ENCODE assay signal across 12 mouse cellular contexts in genomic region chr7:35076645-35077044, GRCm38 (mm10). TPM values are rescaled to one million over a fixed set of nuclear protein-coding genes. Genes with fewer than 3 reads are reported as not detected.
A peak's percentile ranks its signal among the peaks of the same experiment; 100 is the strongest.
DNase-seq lines count a peak whose midpoint lies in the region; ATAC-seq lines count a peak whose summit lies in the region.
"Had no signal": no experiment of that assay in that cellular context is flagged by ENCODE, and none has a peak within 500 bp of the region (broad histone marks: within the 10 kb centered on the region; RNA-seq: fewer than 3 reads in every experiment).

No protein-coding gene starts in this region.

- H3K4me1 ChIP-seq in heart, embryonic 11.5 days (ENCODE audit: control insufficient read depth, insufficient read depth, low read length): peaks cover 3% of the 10 kb centered on the region; the same call in 1 of the 2 replicates
- peaks cover 11% of the 10 kb centered on the region; the same call in 1 of the 2 replicates for H3K4me1 ChIP-seq in stomach, embryonic 16.5 days (ENCODE audit: control insufficient read depth, insufficient read depth, low read length)
- H3K4me1 ChIP-seq: midbrain, embryonic 13.5 days had no signal

- DNase-seq in heart, adult 18-20 months: peak; percentile 60 to 64
- DNase-seq in ovary, adult 18-20 months (ENCODE audit: low spot score): peak; percentile 26
- DNase-seq in ovary, postnatal 14 days (ENCODE audit: low spot score): no peak
- DNase-seq in fibroblast of lung, adult 2 months (ENCODE audit: low read depth): peak; percentile 73
- no peak for DNase-seq in testis, postnatal 10 days (ENCODE audit: low spot score)
- no peak for DNase-seq in left cerebral cortex, adult 8-10 months (ENCODE audit: low spot score in 2 of 2)
- DNase-seq: liver, embryonic 13.5 days had no signal

- H3K9me3 ChIP-seq in heart, embryonic 11.5 days (replicated peaks; ENCODE audit: control insufficient read depth, low read length): no peaks in the 10 kb centered on the region
- H3K9me3 ChIP-seq in stomach, embryonic 16.5 days (replicated peaks; ENCODE audit: control insufficient read depth, low read length): no peaks in the 10 kb centered on the region
- H3K9me3 ChIP-seq: liver, embryonic 13.5 days; midbrain, embryonic 13.5 days had no signal

- H3K4me3 ChIP-seq in heart, embryonic 11.5 days (ENCODE audit: low read depth, low read length): no peak overlapping the region
- no peak overlapping the region for H3K4me3 ChIP-seq in stomach, embryonic 16.5 days (replicated peaks; ENCODE audit: low read length)
- H3K4me3 ChIP-seq: liver, embryonic 13.5 days; midbrain, embryonic 13.5 days had no signal

- no peak overlapping the region for H3K4me2 ChIP-seq in heart, embryonic 11.5 days
- H3K4me2 ChIP-seq in stomach, embryonic 16.5 days (ENCODE audit: low read depth, low read length): no peak overlapping the region
- H3K4me2 ChIP-seq: liver, embryonic 13.5 days; midbrain, embryonic 13.5 days had no signal

- 25% methylated on average over 5 of the region's 5 CpGs for WGBS in heart, embryonic 11.5 days (ENCODE audit: insufficient replicate concordance)
- 33% methylated on average over 5 of the region's 5 CpGs for WGBS in stomach, embryonic 16.5 days

- no peak for ATAC-seq in heart, embryonic 11.5 days (replicated peaks; ENCODE audit: insufficient number of reproducible peaks, low FRiP score, low TSS enrichment)
- no peak for ATAC-seq in stomach, embryonic 16.5 days (ENCODE audit: insufficient read depth, low FRiP score)
- ATAC-seq: activated CD4-positive, CD25-positive, alpha-beta regulatory T cell, adult 4 months; inflammation-experienced regulatory T-cells, adult 6 months; midbrain, embryonic 13.5 days had no signal

- no peaks in the 10 kb centered on the region for H3K36me3 ChIP-seq in heart, embryonic 11.5 days (ENCODE audit: control insufficient read depth, insufficient read depth, low read length)
- no peaks in the 10 kb centered on the region for H3K36me3 ChIP-seq in stomach, embryonic 16.5 days (ENCODE audit: control insufficient read depth, insufficient read depth, low read length)
- H3K36me3 ChIP-seq: liver, embryonic 13.5 days; midbrain, embryonic 13.5 days had no signal

- no peak overlapping the region for H3K27ac ChIP-seq in heart, embryonic 11.5 days (ENCODE audit: low read depth, low read length)
- peak overlapping the region; percentile 67; the same call in 1 of the 2 replicates for H3K27ac ChIP-seq in stomach, embryonic 16.5 days (ENCODE audit: low read length)
- H3K27ac ChIP-seq: liver, embryonic 13.5 days; midbrain, embryonic 13.5 days had no signal

- no peak overlapping the region for H3K9ac ChIP-seq in heart, embryonic 11.5 days (ENCODE audit: low read depth, low read length)
- no peak overlapping the region for H3K9ac ChIP-seq in stomach, embryonic 16.5 days (ENCODE audit: low read length)
- H3K9ac ChIP-seq: liver, embryonic 13.5 days; midbrain, embryonic 13.5 days had no signal

- no peaks in the 10 kb centered on the region for H3K27me3 ChIP-seq in heart, embryonic 11.5 days (ENCODE audit: control insufficient read depth, insufficient read depth, low read length)
- H3K27me3 ChIP-seq in stomach, embryonic 16.5 days (ENCODE audit: control insufficient read depth, insufficient read depth, low read length): no peaks in the 10 kb centered on the region
- H3K27me3 ChIP-seq: liver, embryonic 13.5 days; midbrain, embryonic 13.5 days had no signal

RNA-seq across cellular contexts. Expression of gene Cebpg, which starts 20.3 kb away (rescaled TPM):
- total RNA-seq in heart, adult 18-20 months (2021): 10 to 100 TPM; 25.4 to 25.5 TPM
- 13.9 and 16.1 TPM in 2 replicates for polyA plus RNA-seq in heart, embryonic 11.5 days (2014; fragmentation: Nextera tagmentation; extraction: Ambion mirVana)
- 26.1 and 27.4 TPM in 2 replicates for polyA plus RNA-seq in stomach, embryonic 16.5 days (2015; fragmentation: Nextera tagmentation; extraction: Ambion mirVana)
- 10 to 100 TPM; 29.4 to 43.7 (median 35.0) TPM for total RNA-seq in left cerebral cortex, adult 8-10 months (2022)

RNA-seq across cellular contexts. Expression of gene Cebpa, which starts 42.4 kb away (rescaled TPM):
- 10 to 100 TPM in 1 of 2 experiments, 1 to 10 TPM in 1; 8.0 to 22.5 TPM for total RNA-seq in heart, adult 18-20 months (2021)
- polyA plus RNA-seq in heart, embryonic 11.5 days (2014; fragmentation: Nextera tagmentation; extraction: Ambion mirVana): 0.08 and 0.47 TPM in 2 replicates
- polyA plus RNA-seq in stomach, embryonic 16.5 days (2015; fragmentation: Nextera tagmentation; extraction: Ambion mirVana): 2.6 and 2.8 TPM in 2 replicates
- total RNA-seq in left cerebral cortex, adult 8-10 months (2022): 10 to 100 TPM in 3 of 4 experiments, 1 to 10 TPM in 1; 8.8 to 31.2 (median 15.8) TPM

Comparison
In these comparisons a context has a peak if more than half of its experiments do, and no peak if none do; other contexts are left out.
1. DNase-seq: peak in heart, adult 18-20 months (2 of 2), ovary, adult 18-20 months (single experiment) and fibroblast of lung, adult 2 months (single experiment); none in ovary, postnatal 14 days (single experiment), testis, postnatal 10 days (single experiment) and left cerebral cortex, adult 8-10 months (0 of 2).